Mouse (Mus musculus): ENCODE data around the gene Fam205c.

Fam205c gene

GRCm38 (mm10) chr4:42874134-42874533 is at the start of gene Fam205c:
Fam205c (minus strand) TSS chr4:42874234.
- DNase-seq (ENCODE audit: low spot score in 2 of 2), result no peak

GRCm38 (mm10) chr4:42922461-42922860 is 48.4 kb upstream of the Fam205c start:
- no peak for DNase-seq (ENCODE audit: low spot score in 2 of 2)

GRCm38 (mm10) chr4:42922056-42922455 is 48.0 kb upstream of the Fam205c start:
- DNase-seq (ENCODE audit: low spot score in 2 of 2), result no peak

- DNase-seq (ENCODE audit: low spot score in 2 of 2), result no peak
Measured at GRCm38 (mm10) chr4:42921536-42921935, 47.5 kb upstream of the Fam205c start.

GRCm38 (mm10) chr4:42920726-42921125 is 46.7 kb upstream of the Fam205c start:
- no peak for DNase-seq (ENCODE audit: low spot score in 2 of 2)

- DNase-seq (ENCODE audit: low spot score in 2 of 2), result no peak
Measured at GRCm38 (mm10) chr4:42917402-42917774, 43.4 kb upstream of the Fam205c start.

- no peak for DNase-seq (ENCODE audit: low spot score in 2 of 2)
Measured at GRCm38 (mm10) chr4:42916617-42917401, 42.8 kb upstream of the Fam205c start, which contains the start of gene Phf24. Phf24 (plus strand) TSS chr4:42916660.

- no peak for DNase-seq (ENCODE audit: low spot score in 2 of 2)
Measured at GRCm38 (mm10) chr4:42915966-42916365, 41.9 kb upstream of the Fam205c start.

- DNase-seq (ENCODE audit: low spot score in 2 of 2), result no peak
Measured at GRCm38 (mm10) chr4:42915311-42915710, 41.3 kb upstream of the Fam205c start.

GRCm38 (mm10) chr4:42913391-42913790 is 39.4 kb upstream of the Fam205c start:
- DNase-seq (ENCODE audit: low spot score in 2 of 2), result no peak

- DNase-seq (ENCODE audit: low spot score in 2 of 2), result no peak
Measured at GRCm38 (mm10) chr4:42904966-42905365, 30.9 kb upstream of the Fam205c start.

- no peak for DNase-seq (ENCODE audit: low spot score in 2 of 2)
Measured at GRCm38 (mm10) chr4:42904523-42904922, 30.5 kb upstream of the Fam205c start.

- no peak for DNase-seq (ENCODE audit: low spot score in 2 of 2)
Measured at GRCm38 (mm10) chr4:42903942-42904341, 29.9 kb upstream of the Fam205c start.

- DNase-seq (ENCODE audit: low spot score in 2 of 2), result no peak
Measured at GRCm38 (mm10) chr4:42902730-42903129, 28.7 kb upstream of the Fam205c start.

- DNase-seq (ENCODE audit: low spot score in 2 of 2), result no peak
Measured at GRCm38 (mm10) chr4:42902174-42902573, 28.1 kb upstream of the Fam205c start.

GRCm38 (mm10) chr4:42900878-42901277 is 26.8 kb upstream of the Fam205c start:
- no peak for DNase-seq (ENCODE audit: low spot score in 2 of 2)

GRCm38 (mm10) chr4:42898914-42899313 is 24.9 kb upstream of the Fam205c start:
- no peak for DNase-seq (ENCODE audit: low spot score in 2 of 2)

GRCm38 (mm10) chr4:42895118-42895517 is 21.1 kb upstream of the Fam205c start:
- no peak for DNase-seq (ENCODE audit: low spot score in 2 of 2)

- DNase-seq (ENCODE audit: low spot score in 2 of 2), result no peak
Measured at GRCm38 (mm10) chr4:42891176-42891575, 17.1 kb upstream of the Fam205c start.

- no peak for DNase-seq (ENCODE audit: low spot score in 2 of 2)
Measured at GRCm38 (mm10) chr4:42888806-42889205, 14.8 kb upstream of the Fam205c start.

GRCm38 (mm10) chr4:42886926-42887325 is 12.9 kb upstream of the Fam205c start:
- no peak for DNase-seq (ENCODE audit: low spot score in 2 of 2)

- no peak for DNase-seq (ENCODE audit: low spot score in 2 of 2)
Measured at GRCm38 (mm10) chr4:42880677-42880948, 6.6 kb upstream of the Fam205c start.

- no peak for DNase-seq (ENCODE audit: low spot score in 2 of 2)
Measured at GRCm38 (mm10) chr4:42879829-42880676, 6.0 kb upstream of the Fam205c start.
